8 mouse cellular contexts compared by ENCODE assay signal in the genomic region with DNA sequence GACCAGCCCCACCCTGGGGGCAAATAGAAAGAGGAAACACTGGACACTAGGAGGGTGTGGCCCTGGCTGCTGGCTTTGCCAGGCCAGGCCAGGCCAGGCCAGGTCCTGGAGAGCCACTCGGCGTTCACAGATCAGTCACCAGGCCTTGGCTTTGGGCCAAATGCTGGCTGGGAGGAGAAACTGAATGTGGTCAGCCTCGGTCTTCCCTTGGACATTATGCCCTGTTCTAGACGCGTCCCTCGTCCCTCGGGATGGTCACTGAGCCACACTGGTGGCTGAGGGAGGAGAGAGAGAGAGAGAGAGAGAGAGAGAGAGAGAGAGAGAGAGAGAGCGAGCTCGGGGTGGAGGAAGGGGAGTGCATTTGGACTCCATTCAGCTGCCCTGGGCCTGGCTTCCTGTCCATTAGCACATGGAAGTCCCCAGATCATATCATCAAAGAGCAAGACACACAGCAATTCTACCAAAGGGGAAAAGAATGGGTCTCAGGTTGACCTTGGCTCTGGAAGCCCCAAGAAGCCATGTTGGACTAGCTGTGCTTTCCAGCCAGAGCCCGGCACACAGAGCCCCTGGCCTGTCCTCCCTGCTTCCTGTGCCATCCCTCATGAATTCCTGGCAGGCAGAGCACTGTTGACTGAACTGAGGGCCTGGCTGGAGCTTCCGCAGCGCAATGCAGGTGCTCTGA. TPM values are rescaled to one million over a fixed set of nuclear protein-coding genes. Genes with fewer than 3 reads are reported as not detected.
DNase-seq lines count a peak whose midpoint lies in the region; ATAC-seq lines count a peak whose summit lies in the region.

No protein-coding gene starts in this region.

- no peak overlapping the region for H3K9ac ChIP-seq in midbrain, embryonic 14.5 days (replicated peaks; ENCODE audit: low read length)
- H3K9ac ChIP-seq in midbrain, embryonic 15.5 days = no peak overlapping the region
- H3K9ac ChIP-seq in heart, embryonic 12.5 days = peak overlapping the region; percentile 23; the same call in 1 of the 2 replicates

- 68% methylated on average over 12 of the region's 12 CpGs for WGBS in midbrain, embryonic 14.5 days
- 66% methylated on average over 12 of the region's 12 CpGs for WGBS in midbrain, embryonic 15.5 days
- WGBS in heart, embryonic 12.5 days = 44% methylated on average over 11 of the region's 12 CpGs

- H3K4me1 ChIP-seq in midbrain, embryonic 14.5 days (ENCODE audit: control insufficient read depth, insufficient read depth, low read length) = no peaks in the 10 kb centered on the region
- peaks cover 5% of the 10 kb centered on the region; the same call in 1 of the 2 replicates for H3K4me1 ChIP-seq in midbrain, embryonic 15.5 days
- H3K4me1 ChIP-seq in heart, embryonic 12.5 days (replicated peaks) = peaks cover 31% of the 10 kb centered on the region

- H3K4me3 ChIP-seq in midbrain, embryonic 14.5 days (replicated peaks; ENCODE audit: low read depth, low read length) = no peak overlapping the region
- no peak overlapping the region for H3K4me3 ChIP-seq in midbrain, embryonic 15.5 days
- no peak overlapping the region for H3K4me3 ChIP-seq in heart, embryonic 12.5 days

- intact Hi-C loops in left cerebral cortex, postnatal 25 days (cut with DNase I) = no loop called here

- ATAC-seq in midbrain, embryonic 14.5 days (ENCODE audit: low FRiP score, low TSS enrichment) = no peak
- ATAC-seq in midbrain, embryonic 15.5 days (replicated peaks) = no peak
- peak; percentile 45 for ATAC-seq in heart, embryonic 12.5 days (ENCODE audit: insufficient number of reproducible peaks, low FRiP score)

- no peaks in the 10 kb centered on the region for H3K9me3 ChIP-seq in midbrain, embryonic 14.5 days (ENCODE audit: control insufficient read depth, low read length)
- no peaks in the 10 kb centered on the region for H3K9me3 ChIP-seq in midbrain, embryonic 15.5 days
- no peaks in the 10 kb centered on the region for H3K9me3 ChIP-seq in heart, embryonic 12.5 days (replicated peaks)

- DNase-seq in midbrain, embryonic 14.5 days = peak; percentile 45
- peak; percentile 42 for DNase-seq in cerebellum, adult 8-10 months
- DNase-seq in kidney, postnatal 36 days = peak; percentile 90 to 94
- peak; percentile 51 for DNase-seq in ovary, postnatal 14 days (ENCODE audit: low spot score)
- no peak for DNase-seq in thymus, postnatal 10 days (ENCODE audit: low spot score in 2 of 2)
- no peak for DNase-seq in left cerebral cortex, postnatal 25 days (ENCODE audit: low spot score in 2 of 2)

- no peaks in the 10 kb centered on the region for H3K27me3 ChIP-seq in midbrain, embryonic 14.5 days (ENCODE audit: control insufficient read depth, insufficient read depth, low read length)
- H3K27me3 ChIP-seq in midbrain, embryonic 15.5 days (replicated peaks) = no peaks in the 10 kb centered on the region
- no peaks in the 10 kb centered on the region for H3K27me3 ChIP-seq in heart, embryonic 12.5 days (replicated peaks)

- no peak overlapping the region for H3K4me2 ChIP-seq in midbrain, embryonic 14.5 days (ENCODE audit: low read length)
- H3K4me2 ChIP-seq in midbrain, embryonic 15.5 days = no peak overlapping the region
- 0 out of 2 replicates have a peak overlapping the region, but pooled peaks have one; percentile 21 for H3K4me2 ChIP-seq in heart, embryonic 12.5 days

- no peak overlapping the region for H3K27ac ChIP-seq in midbrain, embryonic 14.5 days (replicated peaks; ENCODE audit: low read depth, low read length)
- H3K27ac ChIP-seq in midbrain, embryonic 15.5 days = no peak overlapping the region
- H3K27ac ChIP-seq in heart, embryonic 12.5 days (ENCODE audit: poor library complexity, severe bottlenecking) = peak overlapping the region; percentile 72

- no peaks in the 10 kb centered on the region for H3K36me3 ChIP-seq in midbrain, embryonic 14.5 days (ENCODE audit: control insufficient read depth, insufficient read depth, low read length)
- no peaks in the 10 kb centered on the region for H3K36me3 ChIP-seq in midbrain, embryonic 15.5 days (replicated peaks)
- H3K36me3 ChIP-seq in heart, embryonic 12.5 days = peaks cover 92% of the 10 kb centered on the region

RNA-seq across cellular contexts. Expression of a gene that starts 24.4 kb away (rescaled TPM):
- polyA plus RNA-seq in midbrain, embryonic 14.5 days (2014; fragmentation: Nextera tagmentation; extraction: Ambion mirVana) = 0.77 and 6.8 TPM in 2 replicates
- polyA plus RNA-seq in midbrain, embryonic 15.5 days (2015; fragmentation: Nextera tagmentation; extraction: Ambion mirVana) = 10.1 and 12.4 TPM in 2 replicates
- 227 and 231 TPM in 2 replicates for polyA plus RNA-seq in heart, embryonic 12.5 days (2016; fragmentation: Nextera tagmentation; extraction: Ambion mirVana)
- 1 to 10 TPM; 7.4 to 9.8 TPM for total RNA-seq in left cerebral cortex, postnatal 25 days (2021)

Comparison
In these comparisons a context has a peak if more than half of its experiments do, and no peak if none do; other contexts are left out.
1. DNase-seq: peak in midbrain, embryonic 14.5 days (single experiment), cerebellum, adult 8-10 months (single experiment), kidney, postnatal 36 days (2 of 2) and ovary, postnatal 14 days (single experiment); none in thymus, postnatal 10 days (0 of 2) and left cerebral cortex, postnatal 25 days (0 of 2).
2. RNA of a gene that starts 24.4 kb away (polyA plus RNA-seq): 227 to 231 TPM in heart, embryonic 12.5 days; 10.1 to 12.4 TPM in midbrain, embryonic 15.5 days and 0.77 to 6.8 TPM in midbrain, embryonic 14.5 days; every median in the first group is over 10 times any median in the second.